Mouse (Mus musculus) 416B (cell line): ENCODE results near the gene Gm813.
A peak's percentile ranks its signal among the peaks of the same experiment; 100 is the strongest.

Experiments
- DNase-seq: peaks from one replicate; pipeline ENCODE4 v3.0.0; 2011; ENCODE audit warnings: low read depth

The Gm813 gene

DNA sequence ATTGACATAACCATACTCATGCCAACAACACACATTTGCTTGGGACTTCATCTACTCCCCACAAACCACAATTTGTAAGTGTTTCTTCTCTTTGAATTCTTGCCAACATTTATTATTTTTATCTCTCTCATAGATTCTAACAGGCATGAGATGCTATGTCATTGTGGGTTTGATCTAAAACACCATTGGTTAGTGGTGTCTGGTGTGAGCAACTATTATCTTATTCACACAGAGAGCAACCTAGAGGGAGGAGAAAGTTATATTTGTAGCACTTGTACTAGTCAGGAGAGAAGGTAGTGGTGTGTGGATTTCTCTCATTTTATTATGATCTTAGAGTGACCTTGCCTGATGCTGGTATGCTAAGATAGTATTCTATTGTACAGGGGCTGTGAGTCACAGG lies 12.1 kb downstream of the Gm813 start:
- peak; percentile 80 for DNase-seq

GRCm38 (mm10) chr16:58603831-58604230 lies 12.9 kb downstream of the Gm813 start:
- DNase-seq: no peak

- DNase-seq: no peak
Observed at GRCm38 (mm10) chr16:58600846-58601245, 15.9 kb downstream of the Gm813 start.

DNA sequence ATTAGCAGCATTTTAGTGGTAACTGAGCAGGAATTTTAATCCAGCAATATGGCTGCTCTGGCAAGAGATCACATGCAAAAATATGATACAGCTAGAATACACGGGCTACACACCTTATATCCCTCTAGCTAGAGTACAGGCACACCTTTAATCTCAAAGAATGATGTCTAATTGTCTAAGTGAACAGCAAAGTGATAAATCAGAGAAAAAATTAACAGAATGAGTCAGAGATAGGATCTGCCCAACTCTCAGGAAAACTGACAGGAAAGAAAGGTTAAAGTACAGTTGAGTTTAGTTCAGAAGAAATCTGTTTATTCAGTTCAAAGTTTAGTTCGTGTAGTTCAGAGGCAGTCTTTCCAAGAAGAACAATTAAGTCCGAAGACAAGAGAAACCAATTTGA lies 25.5 kb downstream of the Gm813 start:
- no peak for DNase-seq

- no peak for DNase-seq
Observed at GRCm38 (mm10) chr16:58589444-58589843, 27.3 kb downstream of the Gm813 start.

DNA sequence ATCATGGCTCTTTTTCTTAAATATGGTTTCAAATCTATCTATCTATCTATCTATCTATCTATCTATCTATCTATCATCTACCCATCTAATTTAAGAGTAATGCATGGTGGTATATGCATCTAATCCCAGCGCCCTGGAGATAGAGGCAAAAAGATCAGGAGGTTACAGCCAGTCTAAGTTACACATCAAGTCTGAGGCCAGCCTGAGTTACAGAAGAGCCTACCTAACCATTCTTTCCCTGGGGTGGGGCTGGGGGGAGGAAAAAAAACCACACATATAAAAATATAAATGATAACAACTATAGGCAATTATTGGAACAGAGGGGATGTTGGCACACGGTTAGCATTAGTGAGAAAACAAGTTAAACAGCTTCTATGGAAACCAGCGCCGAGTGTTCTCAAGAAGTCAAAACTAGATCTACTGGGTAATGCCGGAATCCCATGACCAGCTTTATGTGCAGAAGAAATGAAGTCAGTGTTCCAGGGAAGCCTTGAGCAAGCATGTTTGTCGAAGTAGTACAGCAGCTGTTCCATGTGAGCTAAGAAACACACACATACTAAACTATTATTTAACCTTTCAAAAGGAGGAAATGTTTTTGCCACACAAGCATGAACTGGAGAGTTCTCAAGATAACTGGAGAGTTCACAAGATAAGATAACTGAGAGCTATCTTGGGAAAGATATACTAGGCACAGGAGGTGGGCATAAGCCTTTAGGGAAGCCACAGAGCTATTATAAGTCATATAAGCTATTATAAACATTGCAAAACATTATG lies 42.6 kb downstream of the Gm813 start:
- DNase-seq: no peak

DNA sequence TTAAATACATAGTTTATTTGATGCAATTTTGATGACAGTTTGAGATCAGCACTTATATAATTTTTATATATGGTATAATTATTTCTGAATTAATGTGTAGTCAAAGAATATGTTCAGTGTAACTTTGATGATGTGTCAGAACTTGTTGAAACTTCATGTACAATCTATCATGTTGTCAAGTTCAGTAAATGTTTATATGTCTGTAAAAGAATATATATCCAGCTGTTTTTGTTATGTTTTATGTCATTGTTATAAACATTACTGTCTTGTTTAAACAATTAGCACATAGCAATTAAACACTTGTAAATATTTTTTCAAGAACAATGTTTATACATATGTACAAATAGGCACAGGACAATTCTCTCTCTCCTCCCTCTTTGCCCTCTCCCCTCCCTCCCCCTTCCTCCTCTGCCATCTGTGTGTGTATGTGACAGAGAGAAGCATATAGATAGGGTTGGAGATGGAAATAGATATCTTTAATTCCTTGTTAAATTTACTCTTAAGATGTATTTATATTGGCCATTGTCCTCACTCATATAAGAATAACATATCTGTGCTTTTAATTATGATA lies 46.0 kb downstream of the Gm813 start:
- no peak for DNase-seq
